Mouse (Mus musculus) adrenal gland, postnatal 25 days (tissue): ENCODE measurements around the gene Hsd3b4. TPM values are rescaled to one million over a fixed set of nuclear protein-coding genes. Genes with fewer than 3 reads are reported as not detected.
"Not testable (repeated sequence)": the region's sequence is repeated elsewhere in the genome, so short reads cannot be mapped to it uniquely, and the experiment has no call there.

ENCODE experiments used
- DNase-seq: peaks from one replicate; pipeline ENCODE4 v3.0.0; 2021; ENCODE audit warnings: mixed read lengths
- long read RNA-seq: library from polyadenylated mRNA; stranded (forward); transcript quantifications from one replicate; pipeline ENCODE4 v2.0.0, GENCODE M21; 2021
- total RNA-seq: library from RNA; stranded (reverse); gene quantifications from 2 replicates; pipeline ENCODE4 v1.2.3, GENCODE M21; 2021

Gene Hsd3b4
- total RNA-seq, result not detected in 2 replicates
- long read RNA-seq, result 0 reads

DNA sequence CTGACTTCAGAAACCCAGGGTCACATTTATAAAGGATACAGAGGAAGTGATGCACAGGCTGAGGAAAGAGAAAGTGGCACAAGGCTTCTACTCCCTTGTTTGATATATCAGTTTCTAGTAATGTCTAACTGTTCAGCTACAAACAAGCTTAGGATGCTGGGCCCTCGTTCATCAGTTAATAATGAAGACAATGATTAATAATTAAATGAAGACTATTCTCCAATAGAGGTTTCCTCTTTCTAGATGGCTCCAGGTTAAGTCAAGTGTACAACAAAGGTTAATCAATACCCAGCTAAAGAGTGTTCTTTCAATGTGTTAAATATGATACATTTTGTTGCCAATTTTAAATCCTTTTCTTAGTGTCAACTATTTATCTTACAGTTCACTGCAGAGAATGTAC lies at the start of gene Hsd3b4:
TSS of gene Hsd3b4 (minus strand) at position 101 of the 400 bp plus-strand sequence.
- not testable (repeated sequence) for DNase-seq

DNA sequence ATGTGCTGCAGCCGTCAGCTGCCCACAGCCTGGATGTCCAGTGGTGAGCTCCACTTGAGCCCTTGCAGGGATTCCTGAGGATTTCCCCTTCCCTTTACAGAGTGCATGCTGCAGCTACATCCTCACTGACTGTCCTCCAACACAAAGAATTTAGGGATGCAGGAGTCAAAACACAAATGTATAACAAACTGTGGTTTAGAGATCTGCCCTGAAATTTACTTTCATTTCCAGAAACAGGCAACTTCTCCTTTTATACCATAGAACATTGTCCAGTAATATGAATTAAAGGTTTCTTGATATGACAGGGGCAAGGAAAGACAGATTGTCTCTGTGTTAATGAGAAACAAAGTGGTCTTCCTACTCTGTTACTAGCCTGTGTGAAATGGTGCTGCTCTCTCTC lies 40.5 kb upstream of the Hsd3b4 start:
- DNase-seq, result not testable (repeated sequence)

DNA sequence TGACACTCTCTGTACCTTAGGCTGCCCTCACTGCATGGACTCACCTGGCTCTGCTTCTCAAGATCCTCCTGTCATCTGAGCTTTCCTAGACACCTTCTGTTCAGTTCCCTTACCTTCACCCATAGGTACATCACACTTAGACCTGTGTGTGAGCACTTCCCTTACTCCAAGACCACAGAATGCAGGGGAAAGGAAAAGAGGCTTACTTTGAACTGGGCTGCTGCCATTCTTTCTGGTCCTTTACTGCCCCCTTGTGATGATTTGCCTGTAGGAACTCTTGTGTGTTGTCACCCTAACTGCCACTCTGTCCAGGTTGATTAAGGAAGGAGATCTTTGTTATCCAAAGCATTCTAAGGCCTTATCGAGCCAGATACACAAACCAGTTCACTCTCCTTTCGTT lies 39.9 kb upstream of the Hsd3b4 start:
- DNase-seq, result not testable (repeated sequence)

DNA sequence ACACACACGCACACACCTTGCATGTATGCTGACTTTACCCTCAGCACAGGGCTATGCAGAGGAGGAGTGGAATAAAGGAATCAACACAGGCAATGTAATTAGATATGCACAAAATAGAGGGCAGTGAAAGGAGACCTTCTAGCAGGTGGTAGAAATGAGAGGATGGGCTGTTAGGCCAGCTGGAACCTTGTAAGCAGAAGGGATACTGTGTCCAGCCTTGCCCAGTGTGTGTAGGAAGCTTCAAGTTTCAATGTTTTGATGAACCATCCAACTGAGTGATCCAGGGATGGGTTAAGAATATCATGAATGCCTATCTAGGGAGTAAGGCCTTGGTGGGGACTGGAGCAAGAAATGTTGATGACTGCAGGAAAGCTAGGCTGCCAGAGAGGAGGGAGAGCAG lies 38.2 kb upstream of the Hsd3b4 start:
- DNase-seq, result not testable (repeated sequence)

DNA sequence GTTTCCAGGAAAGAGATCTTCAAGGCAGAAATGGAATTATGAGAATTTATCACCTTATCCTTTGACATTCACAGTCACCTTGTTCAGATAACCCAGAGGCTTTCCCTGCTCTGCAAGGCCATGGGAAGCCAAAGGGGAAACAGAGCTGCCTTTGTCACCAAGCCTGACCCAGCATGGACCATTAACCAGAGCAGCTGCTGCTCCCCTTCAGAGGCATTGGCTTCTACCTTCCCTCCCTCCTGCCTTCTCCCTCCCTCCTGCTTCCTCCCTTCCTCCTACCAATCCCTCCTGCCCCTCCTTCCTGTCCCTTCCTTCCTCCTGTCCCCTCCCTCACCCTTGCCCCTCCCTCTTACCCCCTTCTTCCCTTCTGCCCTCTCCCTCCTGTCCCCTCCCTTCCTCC lies 37.3 kb upstream of the Hsd3b4 start:
- DNase-seq, result not testable (repeated sequence)

DNA sequence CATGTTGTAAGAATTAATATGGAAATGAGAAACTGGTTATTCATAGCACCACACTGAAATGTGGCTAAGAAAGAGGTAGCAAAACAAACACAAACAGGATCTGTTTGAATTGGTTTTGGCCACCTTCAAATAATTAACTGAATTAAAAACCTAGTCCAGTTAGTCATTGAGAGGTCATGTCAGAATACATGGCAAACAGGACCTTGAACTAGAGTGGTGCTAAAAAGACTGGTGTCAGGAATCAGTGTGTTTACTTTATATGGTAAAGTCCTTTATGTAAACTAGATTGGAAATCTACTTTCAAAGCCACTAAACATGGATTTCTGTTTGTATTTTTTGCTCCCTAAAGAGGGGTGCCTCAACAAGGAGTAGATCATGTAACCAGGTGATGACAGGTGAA lies 14.7 kb upstream of the Hsd3b4 start:
- DNase-seq, result not testable (repeated sequence)

DNA sequence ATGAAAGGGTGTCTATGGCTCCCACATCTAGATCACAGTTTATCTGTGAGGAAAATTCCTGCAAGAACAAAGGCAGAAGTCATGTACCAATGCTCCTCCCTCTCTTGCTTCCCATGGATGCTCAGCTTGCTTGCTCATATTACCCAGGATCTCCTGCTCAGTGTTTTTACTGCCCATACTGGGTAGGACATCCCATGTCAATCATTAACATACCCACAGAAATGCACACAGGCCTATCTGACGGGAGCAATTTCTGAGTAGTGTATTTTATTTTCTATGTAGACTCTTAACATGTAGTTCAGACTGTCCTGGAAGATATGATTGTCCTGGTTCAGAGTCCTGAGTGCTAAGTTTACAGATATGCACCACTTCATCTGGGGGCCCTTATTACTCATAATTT lies 14.2 kb upstream of the Hsd3b4 start:
- not testable (repeated sequence) for DNase-seq

DNA sequence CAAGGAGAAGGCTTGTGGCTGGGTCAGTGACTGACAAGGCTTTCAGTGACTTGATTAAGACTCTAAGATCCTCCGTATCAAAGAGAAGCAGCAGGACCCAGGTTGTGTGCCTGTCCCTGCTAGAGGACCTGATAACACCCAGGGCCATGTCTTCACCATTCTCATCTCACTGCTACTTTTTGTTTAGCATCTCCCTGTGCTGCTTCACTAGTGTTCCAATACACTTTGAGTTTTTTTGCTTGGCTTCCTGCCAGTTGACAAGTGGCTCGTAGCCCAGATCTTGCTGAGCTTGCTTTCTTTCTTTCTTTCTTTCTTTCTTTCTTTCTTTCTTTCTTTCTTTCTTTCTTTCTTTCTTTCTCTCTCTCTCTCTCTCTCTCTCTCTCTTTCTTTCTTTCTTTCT lies 12.5 kb upstream of the Hsd3b4 start:
- not testable (repeated sequence) for DNase-seq

DNA sequence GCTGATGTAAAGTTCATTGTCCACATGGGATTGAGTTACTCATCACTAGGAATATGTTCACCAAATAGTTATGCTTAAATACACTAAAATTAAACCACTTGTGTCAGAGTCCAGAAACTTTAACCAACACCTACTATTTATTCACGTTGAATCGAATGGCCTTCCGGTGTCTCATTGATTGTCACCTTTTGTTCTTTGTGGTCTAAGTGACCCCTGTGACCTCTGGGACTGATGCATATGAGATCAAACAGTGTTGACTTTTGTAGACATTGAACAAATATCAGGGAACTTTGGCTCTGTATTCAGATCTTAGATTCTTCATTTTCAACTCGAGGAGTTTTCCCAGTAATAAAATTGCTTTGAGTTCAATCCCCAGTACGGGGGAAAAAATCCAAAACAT lies 3.1 kb downstream of the Hsd3b4 start:
- not testable (repeated sequence) for DNase-seq

DNA sequence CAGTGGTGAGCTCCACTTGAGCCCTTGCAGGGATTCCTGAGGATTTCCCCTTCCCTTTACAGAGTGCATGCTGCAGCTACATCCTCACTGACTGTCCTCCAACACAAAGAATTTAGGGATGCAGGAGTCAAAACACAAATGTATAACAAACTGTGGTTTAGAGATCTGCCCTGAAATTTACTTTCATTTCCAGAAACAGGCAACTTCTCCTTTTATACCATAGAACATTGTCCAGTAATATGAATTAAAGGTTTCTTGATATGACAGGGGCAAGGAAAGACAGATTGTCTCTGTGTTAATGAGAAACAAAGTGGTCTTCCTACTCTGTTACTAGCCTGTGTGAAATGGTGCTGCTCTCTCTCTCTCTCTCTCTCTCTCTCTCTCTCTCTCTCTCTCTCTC lies 12.9 kb downstream of the Hsd3b4 start:
- not testable (repeated sequence) for DNase-seq

DNA sequence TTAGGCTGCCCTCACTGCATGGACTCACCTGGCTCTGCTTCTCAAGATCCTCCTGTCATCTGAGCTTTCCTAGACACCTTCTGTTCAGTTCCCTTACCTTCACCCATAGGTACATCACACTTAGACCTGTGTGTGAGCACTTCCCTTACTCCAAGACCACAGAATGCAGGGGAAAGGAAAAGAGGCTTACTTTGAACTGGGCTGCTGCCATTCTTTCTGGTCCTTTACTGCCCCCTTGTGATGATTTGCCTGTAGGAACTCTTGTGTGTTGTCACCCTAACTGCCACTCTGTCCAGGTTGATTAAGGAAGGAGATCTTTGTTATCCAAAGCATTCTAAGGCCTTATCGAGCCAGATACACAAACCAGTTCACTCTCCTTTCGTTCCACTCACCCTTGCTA lies 13.6 kb downstream of the Hsd3b4 start:
- not testable (repeated sequence) for DNase-seq

DNA sequence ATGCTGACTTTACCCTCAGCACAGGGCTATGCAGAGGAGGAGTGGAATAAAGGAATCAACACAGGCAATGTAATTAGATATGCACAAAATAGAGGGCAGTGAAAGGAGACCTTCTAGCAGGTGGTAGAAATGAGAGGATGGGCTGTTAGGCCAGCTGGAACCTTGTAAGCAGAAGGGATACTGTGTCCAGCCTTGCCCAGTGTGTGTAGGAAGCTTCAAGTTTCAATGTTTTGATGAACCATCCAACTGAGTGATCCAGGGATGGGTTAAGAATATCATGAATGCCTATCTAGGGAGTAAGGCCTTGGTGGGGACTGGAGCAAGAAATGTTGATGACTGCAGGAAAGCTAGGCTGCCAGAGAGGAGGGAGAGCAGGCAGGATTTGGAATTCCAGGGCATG lies 15.3 kb downstream of the Hsd3b4 start:
- not testable (repeated sequence) for DNase-seq

DNA sequence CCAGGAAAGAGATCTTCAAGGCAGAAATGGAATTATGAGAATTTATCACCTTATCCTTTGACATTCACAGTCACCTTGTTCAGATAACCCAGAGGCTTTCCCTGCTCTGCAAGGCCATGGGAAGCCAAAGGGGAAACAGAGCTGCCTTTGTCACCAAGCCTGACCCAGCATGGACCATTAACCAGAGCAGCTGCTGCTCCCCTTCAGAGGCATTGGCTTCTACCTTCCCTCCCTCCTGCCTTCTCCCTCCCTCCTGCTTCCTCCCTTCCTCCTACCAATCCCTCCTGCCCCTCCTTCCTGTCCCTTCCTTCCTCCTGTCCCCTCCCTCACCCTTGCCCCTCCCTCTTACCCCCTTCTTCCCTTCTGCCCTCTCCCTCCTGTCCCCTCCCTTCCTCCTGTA lies 16.1 kb downstream of the Hsd3b4 start:
- DNase-seq, result not testable (repeated sequence)

DNA sequence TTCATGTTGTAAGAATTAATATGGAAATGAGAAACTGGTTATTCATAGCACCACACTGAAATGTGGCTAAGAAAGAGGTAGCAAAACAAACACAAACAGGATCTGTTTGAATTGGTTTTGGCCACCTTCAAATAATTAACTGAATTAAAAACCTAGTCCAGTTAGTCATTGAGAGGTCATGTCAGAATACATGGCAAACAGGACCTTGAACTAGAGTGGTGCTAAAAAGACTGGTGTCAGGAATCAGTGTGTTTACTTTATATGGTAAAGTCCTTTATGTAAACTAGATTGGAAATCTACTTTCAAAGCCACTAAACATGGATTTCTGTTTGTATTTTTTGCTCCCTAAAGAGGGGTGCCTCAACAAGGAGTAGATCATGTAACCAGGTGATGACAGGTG lies 38.8 kb downstream of the Hsd3b4 start:
- not testable (repeated sequence) for DNase-seq

DNA sequence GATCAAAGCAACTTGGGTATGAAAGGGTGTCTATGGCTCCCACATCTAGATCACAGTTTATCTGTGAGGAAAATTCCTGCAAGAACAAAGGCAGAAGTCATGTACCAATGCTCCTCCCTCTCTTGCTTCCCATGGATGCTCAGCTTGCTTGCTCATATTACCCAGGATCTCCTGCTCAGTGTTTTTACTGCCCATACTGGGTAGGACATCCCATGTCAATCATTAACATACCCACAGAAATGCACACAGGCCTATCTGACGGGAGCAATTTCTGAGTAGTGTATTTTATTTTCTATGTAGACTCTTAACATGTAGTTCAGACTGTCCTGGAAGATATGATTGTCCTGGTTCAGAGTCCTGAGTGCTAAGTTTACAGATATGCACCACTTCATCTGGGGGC lies 39.3 kb downstream of the Hsd3b4 start:
- not testable (repeated sequence) for DNase-seq

DNA sequence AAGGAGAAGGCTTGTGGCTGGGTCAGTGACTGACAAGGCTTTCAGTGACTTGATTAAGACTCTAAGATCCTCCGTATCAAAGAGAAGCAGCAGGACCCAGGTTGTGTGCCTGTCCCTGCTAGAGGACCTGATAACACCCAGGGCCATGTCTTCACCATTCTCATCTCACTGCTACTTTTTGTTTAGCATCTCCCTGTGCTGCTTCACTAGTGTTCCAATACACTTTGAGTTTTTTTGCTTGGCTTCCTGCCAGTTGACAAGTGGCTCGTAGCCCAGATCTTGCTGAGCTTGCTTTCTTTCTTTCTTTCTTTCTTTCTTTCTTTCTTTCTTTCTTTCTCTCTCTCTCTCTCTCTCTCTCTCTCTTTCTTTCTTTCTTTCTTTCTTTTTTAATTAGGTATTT lies 41.0 kb downstream of the Hsd3b4 start:
- DNase-seq, result not testable (repeated sequence)

DNA sequence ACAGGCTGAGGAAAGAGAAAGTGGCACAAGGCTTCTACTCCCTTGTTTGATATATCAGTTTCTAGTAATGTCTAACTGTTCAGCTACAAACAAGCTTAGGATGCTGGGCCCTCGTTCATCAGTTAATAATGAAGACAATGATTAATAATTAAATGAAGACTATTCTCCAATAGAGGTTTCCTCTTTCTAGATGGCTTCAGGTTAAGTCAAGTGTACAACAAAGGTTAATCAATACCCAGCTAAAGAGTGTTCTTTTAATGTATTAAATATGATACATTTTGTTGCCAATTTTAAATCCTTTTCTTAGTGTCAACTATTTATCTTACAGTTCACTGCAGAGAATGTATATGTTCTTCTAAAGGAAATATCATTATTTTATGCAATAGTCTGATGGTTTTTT lies 53.3 kb downstream of the Hsd3b4 start, which contains the start of gene Gm4450:
TSS of gene Gm4450 (minus strand) at position 101 of the 400 bp plus-strand sequence.
- DNase-seq, result not testable (repeated sequence)

DNA sequence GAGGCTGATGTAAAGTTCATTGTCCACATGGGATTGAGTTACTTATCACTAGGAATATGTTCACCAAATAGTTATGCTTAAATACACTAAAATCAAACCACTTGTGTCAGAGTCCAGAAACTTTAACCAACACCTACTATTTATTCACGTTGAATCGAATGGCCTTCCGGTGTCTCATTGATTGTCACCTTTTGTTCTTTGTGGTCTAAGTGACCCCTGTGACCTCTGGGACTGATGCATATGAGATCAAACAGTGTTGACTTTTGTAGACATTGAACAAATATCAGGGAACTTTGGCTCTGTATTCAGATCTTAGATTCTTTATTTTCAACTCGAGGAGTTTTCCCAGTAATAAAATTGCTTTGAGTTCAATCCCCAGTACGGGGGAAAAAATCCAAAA lies 56.5 kb downstream of the Hsd3b4 start:
- not testable (repeated sequence) for DNase-seq

Other genes with a start within 250 kb of the Hsd3b4 start
- gene Hmgcs2, start 230.1 kb downstream of the Hsd3b4 start, total RNA-seq, result 6.0 and 18.1 TPM in 2 replicates
- 15.4 and 17.6 TPM in 2 replicates for gene Phgdh, start 170.5 kb downstream of the Hsd3b4 start, total RNA-seq
- gene Zfp697, start 128.1 kb downstream of the Hsd3b4 start, total RNA-seq, result 6.1 and 6.2 TPM in 2 replicates
- not detected in 2 replicates for gene Gm4450, start 53.4 kb downstream of the Hsd3b4 start, total RNA-seq
- gene Gm10681, start 78.3 kb upstream of the Hsd3b4 start, total RNA-seq, result not detected in 2 replicates
- not detected in 2 replicates for gene Hsd3b5, start 119.7 kb upstream of the Hsd3b4 start, total RNA-seq
- 0.12 TPM in 1 of 2 replicates, not detected in the other for gene Hsd3b2, start 214.0 kb upstream of the Hsd3b4 start, total RNA-seq